Mouse (Mus musculus) urinary bladder, postnatal 14 days (tissue): ENCODE results near the gene Grin2c.
A peak's percentile ranks its signal among the peaks of the same experiment; 100 is the strongest.

Experiments used
- DNase-seq: peaks from one replicate; pipeline ENCODE4 v3.0.0; 2021; ENCODE audit warnings: low spot score

Grin2c gene

DNA sequence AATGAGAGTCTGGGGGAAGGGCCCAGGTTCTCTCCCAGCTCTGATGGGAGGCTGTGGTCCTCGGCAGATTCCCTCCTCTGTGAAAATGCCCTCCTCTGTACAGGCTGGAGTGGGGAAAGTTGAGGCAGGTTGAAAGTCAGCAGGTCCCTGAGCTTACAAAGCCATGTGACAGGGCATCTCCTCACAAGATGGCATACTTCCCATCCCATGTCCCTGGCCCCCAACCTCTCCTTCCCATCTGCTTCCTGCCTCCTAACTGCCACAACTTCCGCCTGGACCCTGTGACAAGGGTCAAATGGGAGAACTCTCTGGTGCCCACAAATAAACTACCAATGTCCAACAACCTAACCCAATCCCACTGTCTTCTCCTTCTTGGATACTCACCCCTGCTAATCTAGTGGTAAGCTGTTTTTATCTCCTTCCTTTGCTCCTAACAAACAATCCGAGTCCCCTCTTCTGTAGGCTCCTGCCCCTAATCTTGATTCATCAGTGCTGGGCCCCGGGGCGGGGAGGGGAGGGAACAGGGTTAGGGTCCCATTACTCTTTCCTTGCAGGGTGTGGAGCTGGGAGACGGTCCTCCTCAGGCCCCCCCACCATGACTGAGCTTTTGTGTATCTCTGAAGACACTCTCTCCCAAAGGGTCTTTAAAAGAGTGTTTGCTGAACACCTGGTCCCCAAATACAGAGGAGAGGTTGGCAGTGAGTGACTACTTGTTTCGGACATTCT lies 2.7 kb downstream of the Grin2c start:
- DNase-seq, result no peak

DNA sequence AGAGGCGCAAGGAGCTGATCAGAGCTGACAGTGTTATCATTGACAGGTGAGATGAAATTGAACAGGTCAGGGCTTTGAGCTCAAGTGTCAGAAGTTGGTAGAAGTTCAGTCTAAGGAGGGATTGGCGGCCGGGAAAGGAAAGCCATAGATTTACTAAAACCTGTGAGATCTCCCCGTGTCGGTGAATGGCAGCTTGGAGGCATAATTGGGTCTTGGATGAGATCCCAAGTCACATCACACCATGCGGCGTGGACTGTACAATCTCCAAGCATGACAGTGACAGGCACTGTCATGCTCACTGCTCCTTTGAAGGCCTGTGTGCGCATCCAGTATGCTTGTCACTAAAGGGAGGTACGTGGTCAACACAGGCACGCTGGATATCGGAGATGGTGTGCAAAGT lies 4.1 kb downstream of the Grin2c start:
- DNase-seq, result no peak

DNA sequence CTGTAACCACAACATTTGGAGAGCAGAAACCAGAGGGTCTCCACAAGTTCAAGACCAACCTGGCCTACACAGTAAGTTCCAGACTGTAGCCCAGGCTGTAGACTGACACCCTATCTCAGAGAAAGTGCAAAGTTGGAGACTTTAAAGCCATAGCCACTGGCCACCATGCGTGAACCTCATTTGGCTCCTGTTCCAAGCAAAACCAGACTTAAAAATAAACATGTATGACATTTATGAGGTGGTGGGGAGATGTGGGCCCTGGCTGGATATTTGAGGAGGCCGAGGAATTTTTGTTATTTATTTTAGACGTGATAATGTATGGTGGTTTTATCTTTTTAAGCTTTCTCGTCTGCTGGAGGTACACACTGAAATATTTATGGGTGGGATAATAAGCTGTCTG lies 7.9 kb downstream of the Grin2c start:
- no peak for DNase-seq

DNA sequence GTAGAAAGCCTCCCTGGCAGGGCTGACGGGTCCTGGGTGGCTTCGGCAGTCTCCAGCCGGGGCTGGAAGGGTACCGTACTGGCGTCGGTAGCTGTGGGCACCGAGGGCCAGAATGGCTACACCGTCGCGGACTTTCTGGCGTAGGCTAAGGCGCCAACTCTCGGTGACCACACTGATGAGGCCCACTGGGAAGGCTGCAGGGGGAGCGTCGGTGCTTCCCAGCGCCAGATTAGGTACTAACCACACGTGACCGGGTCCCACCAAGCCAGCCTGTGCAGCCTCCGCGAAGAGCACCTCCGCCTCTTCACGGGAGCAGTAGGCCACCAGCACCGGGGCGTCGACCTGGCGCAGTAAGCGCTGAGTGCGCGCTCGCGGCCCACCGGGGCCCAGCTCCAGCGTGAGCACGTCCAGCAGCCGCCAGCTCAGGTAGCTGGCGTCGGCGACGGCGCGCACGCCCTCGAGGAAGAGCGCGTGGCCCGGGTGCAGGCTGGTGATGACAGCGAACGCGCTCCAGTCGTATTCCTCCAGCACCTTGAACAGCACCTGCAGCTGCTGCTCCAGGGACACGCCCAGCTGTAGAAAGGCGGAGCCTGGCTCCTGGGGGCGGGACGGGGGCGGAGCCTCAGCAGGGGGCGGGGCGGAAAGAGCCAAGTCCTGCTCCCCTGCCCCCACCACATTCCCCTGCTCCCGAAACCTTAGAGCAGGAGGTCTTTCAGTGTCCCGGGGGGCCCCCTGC lies 9.1 kb downstream of the Grin2c start:
- no peak for DNase-seq

DNA sequence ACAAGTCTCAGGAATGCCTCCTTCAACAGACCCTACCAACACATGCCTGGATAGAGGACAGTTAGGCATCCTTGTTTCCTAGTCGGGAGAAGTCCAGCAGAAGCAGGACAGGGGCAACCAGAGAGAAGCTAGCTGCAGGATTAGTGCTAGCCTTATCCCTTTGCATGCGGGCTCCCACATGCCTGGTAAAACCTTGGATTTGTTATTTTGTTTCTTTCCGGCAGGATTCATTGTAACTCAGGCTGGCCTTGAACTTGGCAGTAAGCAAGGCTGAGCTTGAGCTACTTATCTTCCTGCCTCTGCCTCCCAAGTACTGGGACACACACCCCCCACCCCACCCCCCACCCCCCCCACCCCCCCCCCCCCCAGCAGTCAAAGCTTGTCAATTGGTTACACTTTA lies 15.8 kb downstream of the Grin2c start:
- DNase-seq, result no peak

DNA sequence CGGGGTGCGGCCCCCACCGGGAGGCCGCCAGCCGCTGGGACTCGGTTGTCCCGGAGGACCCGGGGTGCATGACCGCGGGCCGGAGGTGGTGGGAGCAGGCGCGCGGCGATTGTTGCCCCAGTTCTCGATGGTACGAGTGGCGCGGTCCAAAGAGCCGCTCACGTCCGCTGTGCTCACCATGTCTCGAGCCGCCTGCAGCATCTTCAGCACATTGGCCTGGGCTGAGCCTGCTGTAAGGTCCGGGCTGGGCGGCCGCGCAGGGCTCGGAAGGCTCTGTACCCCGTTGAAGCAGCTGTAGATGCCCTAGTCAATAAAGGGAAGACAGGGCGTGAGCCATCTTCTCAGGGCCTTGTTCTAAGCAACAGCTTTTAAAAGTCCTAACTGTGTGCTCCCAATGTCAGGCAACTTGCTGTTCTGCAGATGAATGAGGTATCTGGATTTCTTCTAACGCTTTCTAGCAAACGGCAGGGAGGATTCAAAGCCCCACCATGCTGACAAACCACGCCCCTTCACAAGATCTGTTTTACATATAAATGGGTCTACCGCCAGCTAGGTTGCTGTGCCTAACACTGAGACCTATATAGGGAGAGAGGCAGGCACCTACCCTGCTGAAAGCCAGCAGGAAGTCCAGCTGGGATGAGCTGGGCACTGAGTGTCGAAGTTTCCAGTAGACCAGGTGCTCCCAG lies 16.5 kb downstream of the Grin2c start:
- no peak for DNase-seq

DNA sequence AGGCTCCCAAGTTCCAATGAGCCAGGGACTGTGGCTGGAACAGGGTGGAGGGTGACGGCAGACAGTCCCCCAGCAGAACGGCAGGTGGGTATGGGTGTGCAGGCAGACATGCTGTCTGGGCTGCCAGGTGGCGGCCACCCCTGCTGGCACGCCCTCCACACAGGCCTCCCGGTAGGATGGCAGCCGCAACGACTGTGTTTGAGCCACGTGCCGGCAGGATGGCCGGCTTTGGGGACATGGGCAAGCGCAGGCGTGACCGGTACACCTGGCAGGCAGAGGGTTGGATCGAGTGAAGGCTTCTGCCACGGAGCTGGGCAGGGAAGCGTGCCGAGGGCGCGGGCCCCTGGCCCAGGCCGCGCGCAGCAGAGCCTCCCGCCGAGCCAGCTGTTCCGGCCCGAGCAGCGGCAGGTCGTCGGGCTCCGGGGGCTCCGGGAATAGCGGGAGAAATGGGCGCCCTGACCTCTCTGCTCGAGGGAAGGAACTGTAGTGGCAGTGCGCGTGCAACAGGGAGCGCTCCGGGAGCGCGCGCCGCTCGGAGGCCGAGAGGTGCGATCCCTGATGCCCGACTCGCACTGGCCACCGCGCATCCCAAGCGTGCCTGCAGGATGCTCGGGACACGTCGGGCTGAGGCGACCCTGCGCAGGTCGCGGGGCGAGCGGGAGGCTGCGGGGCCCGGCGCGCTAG lies 17.2 kb downstream of the Grin2c start:
- peak; percentile 29 for DNase-seq

DNA sequence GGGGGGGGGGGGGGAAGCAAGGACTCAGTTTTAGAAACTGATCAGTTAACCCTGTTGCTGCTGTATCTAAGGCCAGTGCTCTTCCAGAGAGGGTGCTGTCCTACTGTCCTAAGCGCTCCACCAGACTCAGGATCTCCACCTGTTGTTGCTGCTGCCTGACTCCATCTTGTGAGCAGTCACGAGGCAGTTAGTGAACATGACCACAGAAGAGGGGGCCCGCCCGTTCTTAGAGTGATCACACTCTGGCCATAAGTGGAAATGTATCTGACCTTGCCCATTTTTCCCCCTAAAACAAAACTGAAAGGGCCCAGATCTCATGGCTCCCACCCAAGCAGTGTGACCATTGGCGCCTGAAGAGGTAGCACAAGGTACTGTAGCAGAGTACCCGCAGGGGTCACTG lies 19.1 kb downstream of the Grin2c start:
- no peak for DNase-seq

DNA sequence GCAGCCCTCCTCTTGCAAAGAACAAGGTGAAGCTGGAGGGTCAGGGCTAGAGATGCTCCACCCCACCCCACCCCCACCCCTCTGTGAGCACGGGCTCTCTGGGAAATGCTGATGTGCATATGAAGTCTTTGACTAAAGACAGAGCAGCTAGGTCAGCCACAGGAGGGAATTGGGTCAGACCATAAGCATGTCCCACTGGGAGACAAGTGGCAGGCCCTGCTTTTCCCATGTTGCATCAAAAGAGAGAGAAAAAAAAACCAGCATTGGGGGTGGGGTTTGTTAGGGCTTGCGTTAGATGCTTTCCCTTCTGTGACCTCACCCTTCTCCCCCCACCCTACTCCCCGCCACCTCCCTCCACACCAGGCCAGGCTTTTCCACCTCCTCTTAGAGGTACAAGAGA lies 19.8 kb downstream of the Grin2c start:
- no peak for DNase-seq

DNA sequence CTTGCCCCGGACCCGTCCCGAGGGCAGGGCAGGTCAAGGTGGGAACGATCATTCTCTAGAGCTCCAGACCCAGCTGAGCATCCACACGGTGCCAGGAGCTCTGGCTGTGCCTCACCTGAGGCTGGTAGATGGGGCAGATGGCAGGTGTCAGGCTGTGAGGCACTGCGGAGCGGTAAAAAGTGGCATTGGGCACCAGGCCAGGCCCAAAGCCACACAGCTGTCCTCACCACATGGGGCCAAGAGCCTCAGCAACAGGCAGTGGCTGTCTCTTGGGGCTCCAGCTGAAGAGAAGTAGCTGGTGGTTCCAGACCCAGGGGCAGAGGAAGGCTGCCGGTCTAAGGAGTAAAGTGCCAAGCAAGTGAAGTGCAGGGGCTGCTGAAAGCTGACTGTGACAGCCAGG lies 20.7 kb downstream of the Grin2c start:
- DNase-seq, result no peak

DNA sequence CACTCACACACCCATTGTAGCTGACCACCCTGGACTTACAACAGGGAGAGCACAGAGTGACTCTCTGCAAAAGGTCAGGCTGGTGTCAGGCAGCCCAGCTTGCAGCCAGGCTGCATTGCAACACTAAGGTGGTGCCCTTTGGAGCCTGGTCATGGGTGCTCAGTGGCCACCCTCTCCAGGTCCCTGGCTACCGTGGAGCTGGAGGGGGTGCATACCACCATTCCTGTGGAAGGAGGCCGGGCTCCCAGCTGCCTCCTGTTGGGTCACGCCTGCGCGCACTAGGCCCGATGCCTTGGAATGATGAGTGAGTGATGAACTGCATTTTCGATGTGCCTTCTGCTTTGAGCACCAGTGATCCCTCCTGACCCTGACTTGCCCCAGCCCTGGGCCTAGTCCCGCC lies 22.2 kb downstream of the Grin2c start:
- no peak for DNase-seq

DNA sequence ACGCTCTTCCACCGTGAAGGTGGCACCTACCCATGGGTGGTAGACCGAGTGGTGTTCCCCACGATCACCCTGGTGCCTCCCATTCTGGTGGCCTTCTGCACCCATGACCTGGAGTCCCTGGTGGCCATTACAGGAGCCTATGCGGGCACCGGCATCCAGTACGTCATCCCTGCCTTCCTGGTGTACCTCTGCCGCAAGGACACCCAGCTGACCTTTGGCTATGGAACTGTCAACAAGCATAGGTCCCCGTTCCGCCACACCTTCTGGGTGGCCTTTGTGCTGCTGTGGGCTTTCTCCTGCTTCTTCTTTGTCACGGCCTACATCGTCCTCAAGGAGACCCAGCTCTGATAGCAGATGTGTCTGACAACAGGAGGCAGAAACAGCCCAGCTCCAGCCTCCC lies 23.3 kb downstream of the Grin2c start:
- no peak for DNase-seq

DNA sequence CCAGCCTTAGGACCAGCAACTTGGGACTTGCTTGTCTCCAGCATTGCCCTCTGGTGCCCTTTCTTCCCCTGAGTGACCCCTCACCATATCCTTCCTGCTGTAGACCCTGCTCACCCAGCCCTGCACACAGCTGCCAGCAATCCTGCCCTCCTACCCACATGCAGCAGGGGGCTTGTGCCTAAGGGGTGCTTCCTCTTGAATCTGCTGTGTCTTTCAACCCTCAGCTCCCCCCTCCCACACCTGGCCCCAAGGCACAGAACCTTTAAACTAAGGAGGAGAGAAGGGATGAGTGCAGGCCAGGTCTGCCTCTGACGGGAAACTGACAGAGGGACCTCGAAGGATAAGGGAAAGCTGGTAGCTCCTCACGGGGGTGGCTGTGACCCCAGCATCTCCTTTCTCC lies 24.3 kb downstream of the Grin2c start:
- DNase-seq, result no peak

DNA sequence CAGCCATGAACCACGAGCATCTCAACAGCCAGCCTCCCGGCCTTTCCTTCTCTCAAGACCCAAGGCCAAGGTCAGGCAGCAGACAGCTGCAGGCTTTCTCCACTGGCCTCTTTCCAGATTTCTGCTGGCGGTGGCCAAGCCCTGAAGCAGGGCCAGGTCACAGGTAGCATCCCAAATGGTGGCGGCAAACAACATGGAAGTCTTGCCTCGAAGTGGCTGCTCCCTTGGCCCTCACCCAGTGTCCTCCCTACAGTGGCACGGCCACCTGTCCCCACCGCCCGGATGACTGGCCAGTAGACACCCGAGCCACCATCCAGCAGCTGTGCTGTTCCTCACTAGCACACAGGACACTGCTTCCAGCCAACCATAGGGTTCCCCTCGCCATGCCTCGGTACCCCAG lies 25.6 kb downstream of the Grin2c start:
- no peak for DNase-seq

DNA sequence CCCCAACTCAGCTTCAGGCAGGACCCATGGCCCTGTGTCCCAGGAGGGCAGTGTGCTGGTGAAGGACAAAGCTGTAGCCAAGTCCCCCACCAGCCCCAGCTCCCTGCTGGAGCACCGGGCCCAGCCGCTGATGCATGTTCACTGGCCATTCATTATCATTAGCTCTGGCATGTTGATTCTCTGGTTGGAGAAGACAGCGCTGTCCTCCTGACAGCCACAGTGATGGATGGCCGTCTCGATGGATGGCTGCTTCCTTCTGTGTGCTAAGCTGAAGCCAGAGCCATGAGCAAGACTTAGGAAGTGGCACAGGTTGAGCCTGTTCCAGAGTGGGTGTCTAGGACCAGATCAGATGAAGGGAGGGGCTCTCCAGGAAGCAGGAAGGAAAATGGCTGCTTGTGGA lies 30.5 kb downstream of the Grin2c start:
- DNase-seq, result no peak

DNA sequence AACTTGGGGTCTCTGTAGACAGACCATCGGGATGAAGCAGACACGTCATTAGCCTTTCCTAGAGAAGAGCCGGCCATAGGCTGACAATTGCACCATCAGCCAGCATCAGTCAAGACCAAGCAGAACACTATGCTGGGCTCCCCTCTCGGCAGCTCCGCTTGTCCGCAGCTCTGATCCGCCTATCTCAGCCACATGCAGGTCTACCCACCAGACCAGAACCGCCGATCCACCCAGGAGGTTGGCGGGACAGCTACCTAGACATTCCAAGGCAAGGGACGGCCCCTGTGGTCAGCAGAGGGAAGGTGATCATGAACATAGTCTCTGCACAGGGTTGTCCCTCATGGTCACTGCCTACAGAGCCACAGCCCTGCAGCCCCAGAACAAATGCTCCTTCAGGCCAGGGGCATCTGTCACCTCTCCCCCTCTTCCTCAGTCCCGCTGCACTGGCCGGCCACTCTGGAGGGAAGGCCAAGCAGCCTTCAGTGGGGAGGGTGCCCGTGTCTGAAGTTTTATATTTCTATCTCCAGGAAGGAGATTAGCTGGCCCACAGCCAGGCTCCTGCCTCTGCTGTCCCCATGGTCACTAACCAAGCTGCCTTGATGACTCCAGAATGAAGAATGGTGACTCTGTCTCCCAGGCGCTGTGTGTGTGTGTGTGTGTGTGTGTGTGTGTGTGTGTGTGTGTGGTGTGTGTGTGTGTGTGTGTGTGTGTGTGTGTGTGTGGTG lies 32.6 kb downstream of the Grin2c start:
- DNase-seq, result no peak

DNA sequence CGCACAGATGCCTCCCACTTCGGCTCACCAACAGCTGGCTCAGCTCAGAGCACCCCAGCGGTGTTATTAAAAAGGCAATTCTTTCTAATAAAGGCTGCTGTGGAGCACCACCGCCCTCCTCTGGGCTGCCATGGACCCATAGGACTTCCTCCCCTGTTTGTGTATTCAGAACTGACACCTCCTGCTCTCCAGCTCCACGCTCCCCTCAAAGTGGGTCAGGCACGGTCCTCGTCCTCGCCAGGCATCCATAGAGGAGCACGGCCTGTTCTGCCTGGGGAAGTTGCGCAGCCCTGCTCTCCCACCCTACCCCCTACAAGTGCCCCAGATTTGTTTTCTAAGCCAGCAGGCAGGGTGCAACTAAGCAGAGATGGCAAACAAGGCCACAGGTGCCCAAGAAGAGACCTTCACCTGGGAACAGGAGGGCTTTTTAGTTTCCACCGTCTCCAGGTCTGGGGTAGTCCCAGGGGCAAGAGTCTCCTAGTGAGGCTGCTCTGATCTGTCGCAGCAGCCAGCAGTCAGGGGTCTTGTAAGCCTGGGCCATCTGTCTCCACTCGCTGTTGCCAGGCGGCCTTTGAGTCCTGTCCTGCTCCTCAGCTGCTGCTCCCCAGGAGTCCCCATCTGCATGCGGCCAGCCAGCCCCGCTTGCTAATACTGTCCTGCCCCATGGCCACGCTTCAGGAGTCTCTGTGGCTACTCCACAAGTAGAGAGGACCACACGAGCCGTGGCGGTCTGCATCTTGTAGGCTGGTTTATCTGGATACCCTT lies 33.3 kb downstream of the Grin2c start:
- DNase-seq, result no peak

DNA sequence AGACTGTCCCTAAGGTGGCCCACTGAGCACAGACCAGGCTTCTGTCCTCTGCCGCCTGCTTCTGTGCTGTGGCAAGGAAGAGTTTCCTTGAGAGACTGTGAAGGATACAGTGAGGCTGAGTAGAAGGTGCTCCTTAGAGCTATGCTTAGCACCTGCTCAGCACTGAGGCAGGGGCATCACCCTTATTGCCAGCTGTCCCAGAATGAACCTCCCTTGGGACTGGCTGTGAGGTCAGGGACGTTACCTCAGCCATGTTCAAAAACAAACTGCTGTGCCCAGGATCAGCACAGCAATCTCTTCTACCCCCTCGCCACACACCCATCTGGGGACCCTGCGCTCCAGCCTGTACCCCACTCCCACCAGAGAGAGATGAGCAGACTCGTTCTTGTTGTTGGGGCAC lies 34.2 kb downstream of the Grin2c start:
- DNase-seq, result no peak

DNA sequence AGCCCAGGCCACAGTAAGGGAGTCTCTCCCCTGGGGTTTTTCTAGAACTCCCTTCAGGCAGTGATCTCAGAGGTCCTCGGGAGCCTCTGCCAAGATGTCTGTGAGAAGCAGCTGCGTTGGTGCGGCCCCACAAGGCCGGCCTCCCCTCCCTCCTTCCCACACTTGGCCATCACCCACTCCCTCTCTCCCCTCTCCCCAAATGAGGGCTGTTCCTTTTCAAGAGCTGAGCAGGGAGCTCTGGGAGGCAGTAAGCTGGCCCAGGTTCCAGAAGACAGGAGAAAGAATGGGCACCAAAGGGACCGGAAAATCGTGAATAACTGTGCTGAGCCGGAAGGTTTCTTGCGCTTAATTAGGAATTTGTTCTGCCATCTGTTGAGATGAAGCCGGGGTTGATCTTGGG lies 35.1 kb downstream of the Grin2c start:
- no peak for DNase-seq

DNA sequence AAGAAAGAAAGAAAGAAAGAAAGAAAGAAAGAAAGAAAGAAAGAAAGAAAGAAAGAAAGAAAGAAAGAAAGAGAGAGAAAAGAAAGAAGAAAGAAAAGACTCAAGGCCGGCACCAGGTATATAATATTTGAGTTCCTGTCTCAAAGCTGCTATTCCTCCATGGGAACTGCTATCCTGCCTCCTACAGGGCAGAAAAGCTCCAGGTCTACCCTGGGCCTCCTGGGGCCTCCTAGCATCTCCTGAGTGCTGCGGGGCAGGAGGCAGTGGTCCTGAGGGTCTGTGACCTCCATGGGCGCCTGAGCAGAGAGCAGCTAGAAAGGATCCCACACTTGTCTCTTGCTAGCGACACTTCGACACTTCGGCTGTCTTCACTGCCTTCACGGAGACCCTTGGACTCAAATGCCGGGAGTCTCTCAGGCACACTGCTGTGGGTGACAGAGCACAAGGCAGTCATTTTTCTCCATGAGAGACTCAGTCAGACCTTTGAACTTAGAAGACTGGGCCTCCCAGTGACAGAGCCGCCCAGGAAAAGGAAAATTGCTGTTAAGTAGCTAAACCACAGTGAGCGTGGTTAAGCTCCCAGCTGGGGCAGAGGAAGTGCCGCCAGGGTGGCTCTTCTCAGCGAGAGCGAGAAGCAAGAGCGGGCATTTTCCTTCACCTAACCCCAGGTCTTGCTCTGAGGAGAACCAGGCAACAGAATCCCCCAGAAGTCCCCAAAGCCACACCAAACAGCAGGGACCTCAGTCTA lies 35.7 kb downstream of the Grin2c start:
- no peak for DNase-seq
